Mouse (Mus musculus): Measurements from ENCODE around the gene Nodal.

Nodal gene

DNA sequence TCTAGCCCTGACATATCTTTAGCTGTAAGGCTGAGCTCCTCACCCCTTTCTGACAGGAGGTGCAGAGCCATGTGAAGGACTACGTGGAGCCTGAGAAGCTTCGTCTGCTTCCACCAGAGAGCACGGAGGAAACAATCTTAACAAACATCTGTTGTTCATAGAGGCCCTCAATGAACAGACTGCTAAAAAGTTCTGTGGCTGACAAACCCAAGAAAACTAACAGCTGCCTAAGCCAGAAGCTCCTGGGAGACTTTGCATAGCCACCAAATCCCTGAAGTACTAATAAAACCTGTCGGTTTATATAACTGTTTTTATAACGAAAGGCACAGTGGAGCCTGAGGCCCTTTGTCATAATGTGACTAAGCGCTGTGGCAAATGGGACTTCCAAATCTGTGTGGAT, 25.7 kb downstream of the Nodal start:
- CTCF ChIA-PET = interaction anchor here (0.5 to 2.0 kb wide), 8 partner anchors 13 to 356 kb away, joined by 3 to 7 read pairs (median 4); no protein-coding TSS in a partner anchor
- POLR2A ChIA-PET = interaction anchor here (0.7 to 11.7 kb wide), 24 partner anchors 6 to 406 kb away, joined by 3 to 138 read pairs (median 4); partner anchors contain the start of genes Eif4ebp2 (in 2 of the 4), Lrrc20 (in 2 of the 4) and Nodal (in 2 of the 4)

DNA sequence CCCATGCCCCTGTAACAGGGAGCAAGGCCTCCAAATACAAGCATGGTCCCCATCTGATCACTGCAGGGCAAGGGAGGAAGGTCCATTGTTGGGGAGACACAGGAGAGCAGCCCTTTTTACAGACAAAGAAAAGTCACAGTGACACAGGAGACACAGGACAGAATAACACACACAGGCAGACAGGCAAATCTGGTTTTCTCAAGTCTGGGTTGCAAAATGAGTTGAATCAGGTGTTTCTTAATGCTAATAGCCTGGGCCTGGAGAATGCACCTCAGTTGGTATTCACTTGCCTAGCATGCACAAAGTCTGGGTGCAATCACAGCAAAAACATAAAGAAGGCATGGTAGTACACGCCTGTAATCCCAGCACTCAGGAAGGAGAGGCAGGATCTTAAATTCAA, 26.1 kb downstream of the Nodal start:
- POLR2A ChIA-PET = interaction anchor here in 3 of 4 experiments (1.0 to 11.7 kb wide), 14 partner anchors 5 to 38 kb away, joined by 3 to 138 read pairs (median 7); partner anchors contain the start of genes Eif4ebp2 (in 3 of the 3), Lrrc20 (in 1 of the 3) and Nodal (in 1 of the 3)

DNA sequence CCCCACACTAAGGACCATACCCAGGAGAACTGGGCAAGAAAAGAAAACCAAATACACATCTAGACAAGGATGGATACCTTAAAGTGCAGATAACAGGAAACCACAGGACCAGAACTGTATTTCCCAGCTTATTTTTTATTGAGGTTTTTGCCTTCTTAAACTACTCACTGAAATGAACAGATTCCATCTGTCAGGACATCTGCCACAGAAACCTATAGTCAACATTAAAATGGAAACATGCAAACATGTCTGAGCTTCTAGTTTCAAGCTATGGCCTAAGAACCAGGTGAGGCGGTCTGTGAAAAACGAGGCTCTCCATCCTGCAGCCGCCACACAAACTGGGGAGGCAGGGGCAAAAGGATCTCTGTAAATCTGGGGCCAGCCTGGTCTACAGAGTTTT, 27.2 kb downstream of the Nodal start:
- CTCF ChIA-PET = interaction anchor here in 1 of 4 experiments (0.5 kb wide), 1 partner anchor 11 kb away, joined by 3 read pairs; no protein-coding TSS in a partner anchor
- POLR2A ChIA-PET = interaction anchor here in 2 of 4 experiments (0.6 to 9.8 kb wide), 14 partner anchors 6 to 282 kb away, joined by 3 to 138 read pairs (median 10); partner anchors contain the start of gene Nodal (in 2 of the 2)

More for the DNA sequence above, 26.1 kb downstream of the Nodal start:
- CTCF ChIA-PET = interaction anchor here in 3 of 4 experiments (0.6 to 2.0 kb wide), 4 partner anchors 21 to 92 kb away, joined by 3 to 7 read pairs (median 4); no protein-coding TSS in a partner anchor

DNA sequence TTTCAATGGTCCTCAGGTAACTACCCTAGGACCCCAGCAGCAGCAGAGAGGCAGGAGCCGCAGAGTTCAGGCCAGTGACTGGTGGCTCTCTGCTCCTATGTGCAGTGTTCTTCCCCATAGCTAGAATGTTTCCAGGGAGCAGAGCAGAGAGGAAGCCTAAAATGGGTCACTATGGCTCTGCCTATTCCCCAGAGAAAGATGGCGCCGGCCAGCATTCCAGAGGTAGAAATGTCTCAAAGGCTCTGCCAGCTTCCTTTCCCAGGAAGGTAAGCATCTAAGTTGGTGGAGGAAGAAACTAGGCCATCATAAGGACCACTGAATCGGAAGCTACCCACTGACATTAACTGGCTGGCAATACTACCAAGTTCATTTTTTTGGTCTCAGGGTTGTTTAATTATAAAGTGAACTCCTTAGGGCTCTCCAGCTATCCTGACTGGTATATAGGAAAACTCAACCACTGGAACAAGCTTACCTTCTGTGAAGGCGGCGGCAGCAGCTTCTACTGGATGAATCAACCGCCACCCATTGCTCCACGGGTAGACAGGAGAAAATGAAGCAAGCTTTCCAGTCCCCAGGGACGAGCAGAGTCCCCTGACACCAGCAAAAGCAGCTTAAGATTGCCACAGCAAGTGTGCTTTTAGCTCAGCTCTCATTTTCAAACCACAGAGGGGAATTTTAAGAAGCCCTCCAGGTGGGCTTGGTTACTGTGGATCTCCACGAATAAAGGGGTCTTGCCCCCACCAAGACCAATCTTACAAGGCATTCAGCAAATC, 30.0 kb downstream of the Nodal start:
- ChIA-PET POLR2A (interaction anchor here in 3 of 4 experiments (0.6 to 9.8 kb wide), 30 partner anchors 9 to 381 kb away, joined by 3 to 138 read pairs (median 6); partner anchors contain the start of genes Nodal (in 2 of the 3) and Lrrc20 (in 1 of the 3)), CTCF (interaction anchor here (0.5 to 1.6 kb wide), 11 partner anchors 9 to 306 kb away, joined by 3 to 9 read pairs (median 4); partner anchors contain the start of gene Nodal (in 1 of the 4))

DNA sequence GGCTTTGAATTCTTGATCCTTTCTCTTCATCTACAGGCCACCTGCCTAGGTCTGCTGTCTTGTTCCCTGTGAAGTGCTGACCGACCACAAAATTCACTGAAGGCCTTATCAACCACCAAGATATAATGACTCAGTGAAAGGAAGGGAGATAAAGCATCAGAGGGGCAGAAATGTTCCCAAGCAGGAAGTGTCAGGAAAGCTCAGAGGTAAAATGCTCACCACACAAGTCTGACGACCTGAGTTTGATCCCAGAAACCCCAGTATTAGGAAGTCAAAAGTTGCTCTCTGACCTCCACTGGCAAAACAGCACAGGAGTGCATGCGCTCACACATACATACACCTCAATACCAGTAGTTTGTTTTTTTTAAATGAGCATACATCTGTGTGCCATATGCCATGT, 31.1 kb downstream of the Nodal start:
- CTCF ChIA-PET = interaction anchor here in 1 of 4 experiments (1.0 kb wide), 1 partner anchor 13 kb away, joined by 3 read pairs; no protein-coding TSS in a partner anchor
- POLR2A ChIA-PET = interaction anchor here in 2 of 4 experiments (0.5 to 9.8 kb wide), 16 partner anchors 8 to 1037 kb away, joined by 3 to 138 read pairs (median 26); partner anchors contain the start of gene Nodal (in 2 of the 2)

DNA sequence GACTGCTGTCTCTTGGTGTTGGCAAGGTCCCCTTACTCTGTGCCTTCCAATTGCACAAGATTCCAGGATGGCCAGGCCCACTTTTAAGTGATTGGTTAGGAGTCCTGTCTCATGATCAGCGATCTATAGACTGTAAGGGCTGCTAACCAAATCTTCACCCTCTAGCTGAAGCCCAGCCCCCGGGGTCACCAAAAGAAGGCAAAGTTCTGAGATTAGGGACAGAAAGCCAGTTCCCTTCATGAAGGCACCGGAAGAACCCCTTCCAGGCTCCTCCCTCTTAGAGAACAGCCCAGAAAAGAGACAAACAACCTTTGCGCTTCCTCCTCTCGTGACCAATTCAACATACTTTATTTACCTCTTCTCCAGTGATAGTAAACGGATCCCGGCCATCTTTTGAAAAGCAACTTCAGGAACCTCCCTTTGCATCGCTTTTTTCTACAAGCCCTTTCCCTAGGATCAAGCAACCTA, 33.7 kb downstream of the Nodal start:
- ChIA-PET CTCF (interaction anchor here (1.0 to 2.0 kb wide), 4 partner anchors 9 to 108 kb away, joined by 4 to 16 read pairs (median 6); no protein-coding TSS in a partner anchor), POLR2A (interaction anchor here (0.6 to 9.8 kb wide), 21 partner anchors 11 to 650 kb away, joined by 3 to 138 read pairs (median 14); partner anchors contain the start of genes Lrrc20 (in 2 of the 4) and Nodal (in 2 of the 4))

DNA sequence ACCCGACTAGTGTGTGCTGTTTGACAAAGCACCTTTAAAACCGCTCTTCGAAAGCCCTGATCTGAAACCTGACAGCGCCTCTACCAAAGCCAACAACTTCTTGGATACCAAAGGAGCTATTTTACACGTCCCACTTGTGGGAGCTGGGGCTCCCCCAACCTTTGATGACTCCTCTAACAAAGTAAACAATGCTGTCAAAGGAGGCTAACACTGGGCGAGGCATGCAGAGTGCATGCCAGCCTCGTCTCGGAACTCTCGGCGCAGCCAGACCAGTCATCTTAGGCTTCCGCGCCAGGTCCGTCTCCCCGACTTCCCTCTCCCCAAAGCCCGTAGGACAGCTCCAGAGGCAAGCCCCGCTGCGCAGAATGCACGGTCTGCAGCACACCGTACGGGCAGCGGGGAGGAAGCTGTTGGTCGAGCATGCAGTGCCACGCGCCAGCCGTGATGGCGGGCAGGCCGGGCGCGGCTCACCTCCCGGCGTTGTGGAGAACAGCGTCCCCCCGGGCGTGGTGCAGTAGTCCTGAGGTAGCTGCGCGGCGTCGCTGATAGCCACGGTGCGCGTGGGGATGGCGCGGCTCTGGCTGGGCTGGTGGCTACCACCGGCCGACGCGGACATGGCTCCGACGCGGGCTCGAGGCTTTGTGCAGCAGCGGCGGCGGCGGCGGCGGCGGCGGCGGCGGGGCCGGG, 34.3 kb downstream of the Nodal start:
- CTCF ChIA-PET = interaction anchor here (0.5 to 2.0 kb wide), 16 partner anchors 15 to 1328 kb away, joined by 3 to 16 read pairs (median 5); partner anchors contain the start of gene Lrrc20 (in 1 of the 4)
- POLR2A ChIA-PET = interaction anchor here (0.5 to 9.8 kb wide), 59 partner anchors 8 to 1198 kb away, joined by 3 to 138 read pairs (median 5); partner anchors contain the start of genes Nodal (in 4 of the 4), Lrrc20 (in 3 of the 4), Sar1a (in 2 of the 4) and Pald1 (in 1 of the 4)

DNA sequence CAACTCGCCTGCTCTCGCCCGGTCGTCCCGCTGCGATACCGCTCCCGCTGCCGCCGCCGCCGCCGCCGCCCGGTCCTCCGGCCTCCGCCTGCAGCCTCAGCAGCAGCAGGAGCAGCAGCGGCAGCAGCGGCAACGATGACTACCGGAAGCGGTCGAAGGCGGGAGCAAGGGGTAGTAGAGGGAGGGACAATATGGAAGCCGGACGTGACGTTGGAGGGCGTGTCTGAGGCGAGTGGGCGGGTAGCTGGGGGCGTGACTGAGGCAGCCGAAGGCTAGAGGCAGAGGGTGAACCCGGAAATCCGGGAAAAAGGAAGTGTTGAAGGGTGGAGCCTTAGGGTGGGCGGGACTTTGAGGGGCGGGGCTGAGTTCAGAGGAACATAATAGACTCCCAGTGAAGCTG, 34.9 kb downstream of the Nodal start, which contains the start of gene Eif4ebp2:
Eif4ebp2 (minus strand) TSS at position 17 of the 400 bp plus-strand sequence.
- CTCF ChIA-PET = interaction anchor here (0.5 to 2.0 kb wide), 20 partner anchors 11 to 1328 kb away, joined by 3 to 16 read pairs (median 4); partner anchors contain the start of gene Lrrc20 (in 1 of the 4)

DNA sequence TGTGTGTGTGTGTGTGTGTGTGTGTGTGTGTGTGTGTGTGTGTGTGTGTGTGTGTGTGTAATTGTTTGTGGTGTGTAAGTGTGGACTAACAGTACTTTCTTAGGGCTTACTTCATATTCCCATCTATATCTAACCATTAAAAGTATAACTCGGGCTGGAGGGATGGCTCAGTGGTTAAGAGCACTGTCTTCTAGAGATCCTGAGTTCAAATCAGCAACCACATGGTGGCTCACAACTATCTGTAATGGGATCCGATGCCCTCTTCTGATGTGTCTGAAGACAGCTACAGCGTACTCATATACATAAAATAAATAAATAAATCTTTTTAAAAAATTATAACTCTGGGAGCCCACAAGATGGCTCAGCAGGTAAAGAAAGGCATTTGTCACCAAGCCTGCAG, 35.4 kb downstream of the Nodal start:
- CTCF ChIA-PET = interaction anchor here in 3 of 4 experiments (0.6 to 2.0 kb wide), 12 partner anchors 10 to 254 kb away, joined by 3 to 16 read pairs (median 4); partner anchors contain the start of gene Lrrc20 (in 1 of the 3)
- POLR2A ChIA-PET = interaction anchor here in 3 of 4 experiments (0.6 to 9.8 kb wide), 61 partner anchors 8 to 683 kb away, joined by 3 to 138 read pairs (median 4); partner anchors contain the start of genes Nodal (in 3 of the 3), Lrrc20 (in 2 of the 3), Ppa1 (in 2 of the 3) and Pald1 (in 1 of the 3)

More for the DNA sequence above, 34.9 kb downstream of the Nodal start, which contains the start of gene Eif4ebp2:
- POLR2A ChIA-PET = interaction anchor here (0.5 to 9.8 kb wide), 70 partner anchors 8 to 1198 kb away, joined by 3 to 138 read pairs (median 4); partner anchors contain the start of genes Nodal (in 4 of the 4), Lrrc20 (in 3 of the 4), Ppa1 (in 2 of the 4) and Sar1a (in 2 of the 4)

DNA sequence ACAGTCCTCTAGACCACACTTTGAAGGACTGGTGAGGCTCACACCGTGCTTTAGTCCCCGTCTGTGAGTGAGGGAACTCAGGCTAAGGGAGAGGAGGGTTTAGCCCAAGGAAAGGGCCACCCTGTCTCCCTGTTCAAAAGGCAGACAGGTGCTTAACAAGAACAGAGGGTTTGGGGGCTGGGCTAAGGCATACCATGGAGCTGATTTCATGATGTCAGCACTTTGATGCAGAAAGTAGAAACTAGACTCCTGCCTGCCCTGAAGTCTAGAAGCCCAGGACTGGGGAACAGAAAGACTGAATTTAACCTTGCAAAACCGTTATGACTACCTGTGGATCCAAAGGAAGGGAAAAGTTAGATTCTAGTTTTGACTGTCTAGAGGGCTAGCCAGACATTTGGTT, 39.4 kb downstream of the Nodal start:
- ChIA-PET CTCF (interaction anchor here (0.5 to 2.7 kb wide), 8 partner anchors 8 to 258 kb away, joined by 3 to 16 read pairs (median 7); no protein-coding TSS in a partner anchor), POLR2A (interaction anchor here (0.6 to 6.3 kb wide), 22 partner anchors 9 to 1480 kb away, joined by 3 to 38 read pairs (median 4); partner anchors contain the start of genes Lrrc20 (in 2 of the 4) and Nodal (in 1 of the 4))

DNA sequence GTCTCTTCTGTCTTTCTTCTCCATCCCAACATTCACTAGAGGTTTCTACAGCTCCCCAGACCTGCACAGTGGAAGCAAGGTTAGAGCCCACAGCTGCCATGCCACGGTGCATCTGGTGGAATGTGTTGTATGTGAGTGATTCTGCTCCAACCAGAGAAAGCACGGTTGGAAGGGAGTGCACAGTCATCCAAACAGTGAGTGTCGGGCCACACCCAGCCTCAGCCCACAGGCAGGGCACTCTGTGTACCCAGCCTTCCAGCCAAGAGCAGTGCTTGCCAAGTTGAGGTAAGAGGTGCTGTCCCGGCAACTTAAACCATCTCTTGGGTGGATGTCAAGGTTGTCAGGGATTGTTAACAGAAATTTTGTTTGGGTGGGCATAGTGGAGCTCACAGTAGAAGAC, 47.2 kb downstream of the Nodal start:
- ChIA-PET CTCF (interaction anchor here (0.5 to 1.3 kb wide), 9 partner anchors 8 to 205 kb away, joined by 3 to 5 read pairs (median 3); no protein-coding TSS in a partner anchor), POLR2A (interaction anchor here in 3 of 4 experiments (0.5 to 2.0 kb wide), 4 partner anchors 11 to 69 kb away, joined by 3 to 7 read pairs (median 4); partner anchors contain the start of gene Lrrc20 (in 1 of the 3))

DNA sequence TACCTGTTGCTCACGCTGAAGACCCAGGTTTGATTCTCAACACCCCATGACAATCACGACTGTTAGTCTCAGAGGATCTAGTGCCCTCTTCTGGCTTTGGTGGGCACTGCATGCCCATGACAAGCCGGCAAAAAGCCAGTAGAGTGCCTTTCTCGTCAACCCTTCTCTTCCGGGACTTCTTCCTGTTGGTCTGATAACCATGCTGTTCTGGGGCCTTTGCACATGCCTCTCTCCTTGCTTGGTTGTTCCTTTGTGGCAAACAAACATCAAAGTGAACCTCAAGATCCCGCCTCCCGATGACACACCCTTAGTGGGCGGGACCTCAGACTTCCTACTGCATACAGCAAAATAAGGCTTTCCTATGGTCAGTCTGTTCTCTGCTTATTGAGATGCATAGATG, 48.5 kb downstream of the Nodal start:
- ChIA-PET POLR2A (interaction anchor here (0.6 to 1.4 kb wide), 7 partner anchors 8 to 14 kb away, joined by 3 to 9 read pairs (median 6); partner anchors contain the start of genes Lrrc20 (in 3 of the 4) and Eif4ebp2 (in 1 of the 4)), CTCF (interaction anchor here (0.6 to 1.4 kb wide), 32 partner anchors 9 to 402 kb away, joined by 3 to 26 read pairs (median 5); partner anchors contain the start of genes Lrrc20 (in 3 of the 4), Eif4ebp2 (in 2 of the 4) and Nodal (in 1 of the 4))

DNA sequence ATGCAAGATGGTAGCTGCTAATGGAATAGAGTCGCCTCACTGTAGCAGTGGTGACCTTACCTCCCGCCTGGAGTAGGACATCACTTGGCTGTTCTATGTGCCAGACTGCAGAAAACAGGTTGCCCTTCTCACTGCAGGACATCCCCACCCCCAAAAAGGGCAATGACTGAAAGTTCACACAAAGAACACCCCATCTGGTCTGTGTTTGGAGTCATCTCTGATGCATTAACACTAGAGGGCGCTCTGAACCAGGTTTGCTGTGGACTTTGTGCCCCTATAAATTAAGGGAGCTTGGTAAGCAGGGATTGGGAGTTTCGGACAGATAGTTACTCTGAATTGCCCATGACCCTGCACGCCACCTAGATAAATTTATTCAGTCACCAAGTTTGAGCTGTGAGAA, 49.1 kb downstream of the Nodal start:
- CTCF ChIA-PET = interaction anchor here (0.5 to 1.4 kb wide), 81 partner anchors 9 to 1268 kb away, joined by 3 to 26 read pairs (median 4); partner anchors contain the start of genes Lrrc20 (in 4 of the 4), Eif4ebp2 (in 3 of the 4), Adamts14 (in 1 of the 4) and Nodal (in 1 of the 4)
- POLR2A ChIA-PET = interaction anchor here (0.6 to 1.4 kb wide), 12 partner anchors 8 to 50 kb away, joined by 3 to 9 read pairs (median 4); partner anchors contain the start of genes Lrrc20 (in 3 of the 4) and Eif4ebp2 (in 2 of the 4)

DNA sequence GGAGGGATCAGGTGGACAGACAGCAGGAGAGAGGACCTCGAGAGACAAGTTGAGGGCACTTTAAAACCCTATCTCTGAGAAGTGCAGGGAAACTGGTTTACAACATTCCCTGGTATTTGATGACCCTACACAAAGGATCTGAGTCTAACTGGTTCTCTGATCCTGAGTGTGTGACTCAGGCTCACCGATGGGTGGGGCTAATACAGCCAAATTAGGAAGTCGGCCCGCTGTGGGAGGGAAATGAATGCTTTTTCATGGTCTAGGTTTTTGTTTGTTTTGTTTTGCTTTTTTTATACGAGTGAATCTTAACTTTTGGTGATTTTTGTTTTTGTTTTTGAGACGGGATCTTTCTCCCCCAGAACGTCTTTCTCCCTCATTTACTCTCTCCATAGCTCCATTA, 51.1 kb downstream of the Nodal start:
- CTCF ChIA-PET = interaction anchor here in 2 of 4 experiments (0.6 to 1.5 kb wide), 4 partner anchors 23 to 270 kb away, joined by 3 to 6 read pairs (median 4); no protein-coding TSS in a partner anchor
- POLR2A ChIA-PET = interaction anchor here in 3 of 4 experiments (0.6 to 1.5 kb wide), 6 partner anchors 14 to 132 kb away, joined by 3 to 6 read pairs (median 3); no protein-coding TSS in a partner anchor

DNA sequence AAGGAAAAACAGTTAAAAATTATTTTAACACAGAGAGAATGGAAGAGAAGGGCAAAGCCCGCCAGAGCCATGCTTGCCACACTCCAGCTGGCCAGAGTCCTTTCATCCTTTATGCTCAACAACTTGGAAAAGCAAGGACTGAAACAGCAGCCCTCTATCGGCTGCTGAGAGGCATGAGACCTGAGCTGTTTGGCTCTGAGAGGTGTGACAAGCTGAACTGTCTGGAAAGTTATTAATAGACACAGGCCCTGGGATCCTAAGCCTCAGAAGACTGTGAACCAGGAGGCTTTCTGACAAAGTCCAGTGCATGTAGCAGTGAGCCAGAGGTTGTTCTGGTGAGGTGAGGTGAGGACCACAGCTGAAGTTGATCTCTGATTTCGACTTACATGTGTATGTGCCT, 55.9 kb downstream of the Nodal start:
- POLR2A ChIA-PET = interaction anchor here in 3 of 4 experiments (0.6 to 2.7 kb wide), 3 partner anchors 21 to 443 kb away, joined by 3 to 12 read pairs (median 4); partner anchors contain the start of gene Eif4ebp2 (in 1 of the 3)
- CTCF ChIA-PET = interaction anchor here in 2 of 4 experiments (1.0 to 1.1 kb wide), 2 partner anchors 19 to 129 kb away, joined by 3 to 4 read pairs; no protein-coding TSS in a partner anchor

DNA sequence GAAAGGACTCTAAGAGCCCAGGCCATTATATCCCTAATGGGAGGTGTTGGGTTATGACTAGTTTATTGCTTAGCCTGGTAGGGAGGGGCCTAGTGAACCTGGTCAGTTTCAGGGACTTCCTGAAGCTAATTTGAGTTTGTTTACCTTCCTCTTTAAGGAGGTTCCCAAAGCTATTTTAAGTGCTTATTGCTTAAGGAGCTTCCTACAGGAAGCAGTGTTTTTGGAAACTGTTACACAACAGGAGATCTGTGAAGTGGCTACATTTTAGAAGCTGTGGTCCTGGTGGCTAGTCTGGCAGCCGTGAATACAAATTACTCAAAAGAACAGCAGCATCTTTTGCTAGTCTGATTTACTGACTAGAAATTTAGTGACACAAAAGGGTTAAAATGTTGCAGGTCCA, 56.6 kb downstream of the Nodal start:
- ChIA-PET CTCF (interaction anchor here in 2 of 4 experiments (0.6 to 1.1 kb wide), 3 partner anchors 18 to 128 kb away, joined by 3 to 8 read pairs (median 4); no protein-coding TSS in a partner anchor), POLR2A (interaction anchor here in 3 of 4 experiments (0.6 to 2.7 kb wide), 7 partner anchors 17 to 177 kb away, joined by 3 to 14 read pairs (median 9); partner anchors contain the start of gene Eif4ebp2 (in 2 of the 3))
